Mouse (Mus musculus): ENCODE measurements around the gene Gm853. TPM values are rescaled to one million over a fixed set of nuclear protein-coding genes. Genes with fewer than 3 reads are reported as not detected.

The Gm853 gene
- polyA plus RNA-seq, 1 experiment: not detected

Other genes starting within 250 kb of the Gm853 start
- not detected in 2 replicates for gene Adgrb2, start 237.5 kb downstream of the Gm853 start, polyA plus RNA-seq (2012; ENCODE audit: insufficient read depth, insufficient read length, missing spikeins)
- gene Col16a1, start 174.6 kb downstream of the Gm853 start, polyA plus RNA-seq (2012; ENCODE audit: insufficient read depth, insufficient read length, missing spikeins): 1.2 and 7.8 TPM in 2 replicates
- 67.7 and 71.2 TPM in 2 replicates for gene Pef1, start 119.8 kb downstream of the Gm853 start, polyA plus RNA-seq (2012; ENCODE audit: insufficient read depth, insufficient read length, missing spikeins)
- gene Hcrtr1, start 83.0 kb downstream of the Gm853 start, polyA plus RNA-seq (2012; ENCODE audit: insufficient read depth, insufficient read length, missing spikeins): not detected in 2 replicates
- gene Tinagl1, start 47.3 kb downstream of the Gm853 start, polyA plus RNA-seq (2012; ENCODE audit: insufficient read depth, insufficient read length, missing spikeins): 30.1 and 32.4 TPM in 2 replicates
- gene Serinc2, start 56.8 kb upstream of the Gm853 start, polyA plus RNA-seq (2012; ENCODE audit: insufficient read depth, insufficient read length, missing spikeins): 1.6 and 2.3 TPM in 2 replicates
- 1,247 and 2,143 TPM in 2 replicates for gene Fabp3, start 86.2 kb upstream of the Gm853 start, polyA plus RNA-seq (2012; ENCODE audit: insufficient read depth, insufficient read length, missing spikeins)
- gene Gm10570, start 86.3 kb upstream of the Gm853 start, polyA plus RNA-seq (2012; ENCODE audit: insufficient read depth, insufficient read length, missing spikeins): 2.1 TPM in 1 of 2 replicates, not detected in the other
- 31.0 and 36.4 TPM in 2 replicates for gene Zcchc17, start 137.5 kb upstream of the Gm853 start, polyA plus RNA-seq (2012; ENCODE audit: insufficient read depth, insufficient read length, missing spikeins)
- 9.3 and 10.9 TPM in 2 replicates for gene Snrnp40, start 137.7 kb upstream of the Gm853 start, polyA plus RNA-seq (2012; ENCODE audit: insufficient read depth, insufficient read length, missing spikeins)